Mouse (Mus musculus) liver, postnatal 0 days (tissue): ENCODE results near the gene AI661453. TPM values are rescaled to one million over a fixed set of nuclear protein-coding genes. Genes with fewer than 3 reads are reported as not detected.
A peak's percentile ranks its signal among the peaks of the same experiment; 100 is the strongest.

Source experiments
- ATAC-seq: fragments of 200-750 bp; cut with Nextera tagmentation; 2 replicates; pipeline ENCODE4 v1.8.0; 2017; ENCODE audit warnings: mild to moderate bottlenecking, moderate library complexity
- DNase-seq: peaks from one replicate; pipeline ENCODE4 v3.0.0-alpha.2; 2016
- H3K27ac ChIP-seq: fragments of 300-500 bp; sonication (generic); 2 replicates; pipeline ENCODE4 v1.5.1; 2014; ENCODE audit warnings: antibody characterized with exemption, moderate library complexity, mild to moderate bottlenecking, low read depth
- H3K27me3 ChIP-seq: fragments of 300-500 bp; sonication (generic); 2 replicates; pipeline ENCODE4 v1.6.1; 2014; ENCODE audit warnings: low read length, control low read depth, mixed read lengths; ENCODE audit not compliant: insufficient read depth
- H3K36me3 ChIP-seq: fragments of 300-500 bp; sonication (generic); replicated peaks from 2 replicates; pipeline ENCODE4 v1.6.1; 2014; ENCODE audit warnings: mild to moderate bottlenecking, control low read depth, low read length, moderate library complexity, mixed read lengths; ENCODE audit not compliant: insufficient read depth
- H3K4me1 ChIP-seq: fragments of 300-500 bp; sonication (generic); 2 replicates; pipeline ENCODE4 v1.6.1; 2014; ENCODE audit warnings: antibody characterized with exemption, mild to moderate bottlenecking, control low read depth; ENCODE audit not compliant: insufficient read depth
- H3K4me2 ChIP-seq: fragments of 300-500 bp; sonication (generic); 2 replicates; pipeline ENCODE4 v1.6.1; 2014; ENCODE audit warnings: low read depth, mild to moderate bottlenecking, low read length, moderate library complexity, mixed read lengths
- H3K4me3 ChIP-seq: fragments of 300-500 bp; sonication (generic); 2 replicates; pipeline ENCODE4 v1.5.1; 2014; ENCODE audit warnings: low read depth, low read length
- H3K9ac ChIP-seq: fragments of 300-500 bp; sonication (generic); replicated peaks from 2 replicates; pipeline ENCODE4 v1.6.1; 2014; ENCODE audit warnings: mild to moderate bottlenecking, moderate library complexity
- H3K9me3 ChIP-seq: fragments of 300-500 bp; sonication (generic); 2 replicates; pipeline ENCODE4 v1.6.1; 2016; ENCODE audit warnings: mild to moderate bottlenecking, control low read depth, low read length, mixed read lengths
- CTCF ChIP-seq: sonication (generic); IDR thresholded peaks from 2 replicates; pipeline ENCODE4 v1.5.1; 2016; ENCODE audit warnings: antibody characterized with exemption, low read depth
- EP300 ChIP-seq: IDR thresholded peaks from 2 replicates; pipeline ENCODE4 v1.6.1; 2016; ENCODE audit warnings: antibody characterized with exemption, low read depth, mild to moderate bottlenecking
- WGBS: fragments of 180-500 bp; shearing (Covaris S2); extraction: QIAGEN DNeasy Blood & Tissue Kit; methylation state at CpG from one replicate; pipeline ENCODE4 v1.1.7; 2014; ENCODE audit not compliant: insufficient replicate concordance; 5-methylcytosine and 5-hydroxymethylcytosine counted together
- polyA plus RNA-seq: library from polyadenylated mRNA; unstranded; fragments of >200 nt; fragmentation: Nextera tagmentation; extraction: Ambion mirVana; gene quantifications from 2 replicates; pipeline ENCODE4 v1.2.1, GENCODE M21; 2015

AI661453 gene
- polyA plus RNA-seq, 1 experiment from 2014 or later = 1.0 TPM

- H3K36me3 ChIP-seq = peaks cover 13% of the 10 kb centered on the region; the same call in 1 of the 2 replicates
- no peak overlapping the region for H3K4me3 ChIP-seq
- peaks cover 62% of the 10 kb centered on the region for H3K4me1 ChIP-seq
- H3K9me3 ChIP-seq = no peaks in the 10 kb centered on the region
- TF ChIP-seq CTCF (no peak), EP300 (no peak)
- no peak overlapping the region for H3K4me2 ChIP-seq
- ATAC-seq (no peak), DNase-seq (no peak)
- WGBS = 54% methylated on average over 8 of the region's 8 CpGs
- H3K9ac ChIP-seq = no peak overlapping the region
- H3K27me3 ChIP-seq = no peaks in the 10 kb centered on the region
- peak overlapping the region; percentile 63 for H3K27ac ChIP-seq
Observed at GRCm38 (mm10) chr17:47518205-47518604, 81.8 kb downstream of the AI661453 start.

Other genes with a start within 250 kb of the AI661453 start
- 46.6 and 47.5 TPM in 2 replicates for gene Mrps10, start 67.7 kb upstream of the AI661453 start, polyA plus RNA-seq
- gene Guca1b, start 51.2 kb upstream of the AI661453 start, polyA plus RNA-seq = 0.11 and 0.13 TPM in 2 replicates
- 1.5 TPM in 2 replicates for gene Guca1a, start 36.0 kb upstream of the AI661453 start, polyA plus RNA-seq
- gene 1700001C19Rik, start 761 bp downstream of the AI661453 start, polyA plus RNA-seq = 7.5 and 7.8 TPM in 2 replicates
- gene Taf8, start 65.7 kb downstream of the AI661453 start, polyA plus RNA-seq = 6.5 and 8.1 TPM in 2 replicates
- gene Ccnd3, start 68.4 kb downstream of the AI661453 start, polyA plus RNA-seq = 249 and 250 TPM in 2 replicates
- 8.9 and 10.6 TPM in 2 replicates for gene Bysl, start 174.9 kb downstream of the AI661453 start, polyA plus RNA-seq
- 13.5 and 14.4 TPM in 2 replicates for gene Med20, start 175.0 kb downstream of the AI661453 start, polyA plus RNA-seq
- gene Gm20517, start 175.0 kb downstream of the AI661453 start, polyA plus RNA-seq = 0.79 and 0.82 TPM in 2 replicates
- 1.2 and 1.6 TPM in 2 replicates for gene Usp49, start 194.1 kb downstream of the AI661453 start, polyA plus RNA-seq